Mouse (Mus musculus): ENCODE measurements at regions not wholly inside any gene's neighbourhood (a gene's known extent, or its start where the extent isn't known, plus 50 kb on each side); places are given as distances from the start of the nearest gene placed in this dataset.

GRCm38 (mm10) chr13:40518180-40518579, 156.9 kb upstream of the Ofcc1 start:
- DNase-seq (ENCODE audit: low spot score in 2 of 2) = no peak

GRCm38 (mm10) chr13:40509290-40509689, 148.0 kb upstream of the Ofcc1 start:
- intact Hi-C loops (cut with DNase I) = no loop called here
- DNase-seq (ENCODE audit: low spot score in 2 of 2) = no peak

More at GRCm38 (mm10) chr13:40518180-40518579, 156.9 kb upstream of the Ofcc1 start:
- intact Hi-C loops (cut with DNase I) = no loop called here

DNA sequence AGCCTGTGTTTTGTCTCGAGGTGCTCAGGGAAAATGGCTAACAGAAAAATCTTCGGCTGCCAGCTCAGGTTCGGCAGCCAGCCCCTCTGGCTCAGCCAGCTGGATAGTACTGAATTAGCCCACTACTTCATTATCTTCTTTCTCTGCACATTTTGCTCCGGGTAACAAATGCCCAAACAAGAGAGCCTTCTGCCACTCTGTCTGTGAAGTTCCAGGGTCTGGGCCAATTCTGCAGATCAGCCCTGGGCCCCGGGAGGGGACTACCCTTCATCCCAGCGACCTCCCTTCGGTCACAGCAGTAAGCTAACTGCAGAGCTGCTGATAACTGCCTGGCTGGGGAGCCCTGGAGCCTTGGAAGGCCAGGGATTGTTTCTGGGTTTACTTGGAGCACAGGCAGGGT, 119.6 kb upstream of the Ofcc1 start:
- intact Hi-C loops (cut with DNase I) = no loop called here

DNA sequence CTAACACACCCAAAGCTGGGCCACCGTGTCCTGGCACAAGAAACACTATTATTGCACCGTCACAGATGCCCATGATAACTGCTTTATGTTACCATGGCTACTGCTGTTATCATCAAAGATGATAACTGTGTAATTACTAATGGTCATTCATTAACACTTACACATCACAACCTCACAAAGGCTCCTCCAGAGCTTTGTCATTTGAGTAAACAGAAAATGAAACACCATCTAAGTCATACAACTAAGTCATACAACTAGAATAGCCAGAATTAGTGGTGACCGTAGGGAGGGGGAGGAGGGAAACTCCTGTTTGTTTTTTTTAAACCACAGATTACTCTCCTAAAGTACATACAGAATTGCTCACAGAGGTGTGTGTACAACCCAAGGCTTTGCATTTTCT, 111.4 kb upstream of the Ofcc1 start:
- DNase-seq (ENCODE audit: low spot score in 2 of 2) = no peak

More for the DNA sequence above, 119.6 kb upstream of the Ofcc1 start:
- DNase-seq (ENCODE audit: low spot score in 2 of 2) = peak in 1 of 2 experiments; percentile 12

GRCm38 (mm10) chr13:40469162-40469561, 107.9 kb upstream of the Ofcc1 start:
- no peak for DNase-seq (ENCODE audit: low spot score in 2 of 2)
- intact Hi-C loops (cut with DNase I) = no loop called here

More for the DNA sequence above, 111.4 kb upstream of the Ofcc1 start:
- intact Hi-C loops (cut with DNase I) = no loop called here

DNA sequence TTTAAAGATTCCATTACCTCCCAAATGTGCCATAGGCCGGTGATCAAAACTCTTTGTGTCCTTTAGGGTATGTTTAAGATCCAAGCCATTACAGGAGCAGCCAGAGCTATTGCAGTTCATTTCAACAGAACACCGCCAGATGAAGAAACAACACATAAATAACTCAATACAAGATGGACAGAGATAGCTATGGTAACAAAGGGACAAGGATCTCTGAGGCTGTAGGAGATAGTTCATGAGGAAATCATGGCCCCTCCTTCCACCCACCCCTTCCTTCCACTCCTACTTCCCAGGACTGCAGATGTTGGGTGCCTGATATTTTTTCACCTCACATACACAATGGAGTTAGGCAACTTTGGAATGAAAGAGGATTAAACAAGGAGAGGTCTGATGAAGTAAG, 92.1 kb upstream of the Ofcc1 start:
- intact Hi-C loops (cut with DNase I) = no loop called here
- DNase-seq (ENCODE audit: low spot score in 2 of 2) = no peak

DNA sequence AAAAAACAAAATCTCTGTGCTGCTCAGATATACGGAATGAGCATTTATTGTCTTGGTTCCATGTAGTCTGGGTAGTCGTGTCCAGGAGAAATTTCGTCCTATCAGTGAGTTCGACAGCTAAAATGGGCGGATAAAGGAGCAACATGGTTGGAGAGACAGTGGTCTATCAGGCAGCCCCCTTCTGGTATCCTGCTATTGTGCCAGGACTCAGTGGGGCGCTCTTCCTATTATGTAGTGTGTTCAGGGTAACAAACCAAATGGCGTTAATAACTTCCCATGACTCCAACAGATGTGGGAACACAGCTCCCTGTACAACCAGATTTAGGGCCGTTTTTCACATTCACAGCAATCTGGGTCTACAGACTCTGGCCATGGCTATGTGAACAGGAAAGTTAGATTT, 68.6 kb upstream of the Ofcc1 start:
- no peak for DNase-seq (ENCODE audit: low spot score in 2 of 2)
- intact Hi-C loops (cut with DNase I) = no loop called here

- intact Hi-C loops (cut with DNase I) = no loop called here
Measured at GRCm38 (mm10) chr13:40423051-40423450, 61.8 kb upstream of the Ofcc1 start.

DNA sequence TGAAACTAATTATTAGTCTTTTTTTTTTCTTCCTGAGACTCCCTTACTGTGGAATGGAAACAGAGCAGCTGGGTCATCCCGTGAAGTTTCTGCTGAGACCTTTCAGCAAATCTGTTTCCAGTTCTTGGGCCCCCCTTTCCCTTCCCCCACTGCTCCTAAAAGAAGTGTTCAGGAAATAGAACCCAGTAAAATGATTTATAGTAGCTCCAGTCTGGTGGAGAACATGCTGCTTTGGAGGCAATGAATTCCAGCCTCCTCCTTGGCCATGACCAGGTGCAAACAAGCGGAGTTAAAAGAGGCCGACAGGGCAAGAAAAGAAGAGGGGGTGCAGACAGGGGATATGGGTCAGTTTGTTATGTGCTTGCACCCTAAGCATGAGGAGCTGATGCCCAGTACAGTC, 56.6 kb upstream of the Ofcc1 start:
- DNase-seq (ENCODE audit: low spot score in 2 of 2) = no peak
- intact Hi-C loops (cut with DNase I) = no loop called here

More at GRCm38 (mm10) chr13:40423051-40423450, 61.8 kb upstream of the Ofcc1 start:
- no peak for DNase-seq (ENCODE audit: low spot score in 2 of 2)

GRCm38 (mm10) chr13:40413074-40413473, 51.8 kb upstream of the Ofcc1 start:
- intact Hi-C loops (cut with DNase I) = no loop called here
- DNase-seq (ENCODE audit: low spot score in 2 of 2) = no peak
